Mouse (Mus musculus): Measurements from ENCODE around the gene Zfp770.

DNA sequence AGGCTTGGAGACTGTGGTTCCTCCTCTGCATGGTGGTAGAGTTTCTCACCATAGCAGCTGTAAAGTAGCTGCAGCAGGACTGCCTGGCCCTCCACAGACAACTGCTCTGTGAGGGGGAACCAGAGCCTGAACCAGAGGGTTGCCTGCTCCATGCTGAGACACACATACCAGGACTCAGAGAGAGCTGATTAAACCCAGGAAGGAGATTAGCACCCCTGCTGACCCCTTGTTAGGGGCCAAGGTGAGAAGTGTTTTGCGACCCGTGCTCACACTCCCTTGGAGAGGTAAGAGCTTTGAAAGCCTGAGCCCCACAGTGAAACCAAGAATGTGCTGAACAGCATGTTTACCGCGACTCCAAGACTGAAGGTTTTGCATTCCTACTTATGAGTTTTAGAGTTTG lies 36.4 kb upstream of the Zfp770 start:
- TF ChIP-seq POLR2A (IDR thresholded peaks at IDR 0.05; ENCODE audit: extremely low read depth, insufficient read depth, low read length) (no peak), CTCF (IDR thresholded peaks at IDR 0.05; ENCODE audit: low read depth, low read length) (no peak)

All from liver, adult 2 months (tissue).